Mouse (Mus musculus) E14TG2a.4 (cell line): ENCODE measurements at regions not wholly inside any gene's neighbourhood (a gene's known extent, or its start where the extent isn't known, plus 50 kb on each side); places are given as distances from the start of the nearest gene placed in this dataset.

ENCODE experiments used
- CTCF ChIP-seq: conservative IDR thresholded peaks from 2 replicates; pipeline ENCODE4 v1.5.1; 2014; ENCODE audit warnings: low read length
- NANOG ChIP-seq: IDR thresholded peaks from 2 replicates; pipeline ENCODE4 v1.6.1; 2014; ENCODE audit warnings: borderline replicate concordance, low read length, mixed read lengths
- POU5F1 ChIP-seq: IDR thresholded peaks from 2 replicates; pipeline ENCODE4 v1.6.1; 2014; ENCODE audit warnings: low read length, borderline replicate concordance

GRCm38 (mm10) chr9:43977773-43978172 lies 65.4 kb upstream of the Thy1 start:
- TF ChIP-seq CTCF (no peak), NANOG (no peak), POU5F1 (no peak)
